Mouse (Mus musculus) spleen, adult 2 months (tissue): ENCODE measurements around the gene Gm813. TPM values are rescaled to one million over a fixed set of nuclear protein-coding genes. Genes with fewer than 3 reads are reported as not detected.

ENCODE experiments used
- DNase-seq, 2 experiments: peaks; one replicate each; pipeline versions ENCODE4 v3.0.0 to v3.0.0-alpha.2; 2012 to 2021; ENCODE audit warnings: low spot score in 2 of 2, low read depth in 1 of 2
- H3K27ac ChIP-seq: fragments of 200-500 bp; 2 replicates; pipeline ENCODE4 v1.5.1; 2012; ENCODE audit warnings: low read length, inconsistent platforms; ENCODE audit not compliant: insufficient read depth
- H3K27me3 ChIP-seq: fragments of 200-500 bp; 2 replicates; pipeline ENCODE4 v1.6.1; 2012; ENCODE audit warnings: mild to moderate bottlenecking, moderate library complexity, low read length, inconsistent platforms; ENCODE audit not compliant: control insufficient read depth, insufficient read depth
- H3K36me3 ChIP-seq: fragments of 200-500 bp; 2 replicates; pipeline ENCODE4 v1.6.1; 2012; ENCODE audit warnings: mild to moderate bottlenecking, low read length, inconsistent platforms; ENCODE audit not compliant: control insufficient read depth, insufficient read depth
- H3K4me1 ChIP-seq: fragments of 200-500 bp; 2 replicates; pipeline ENCODE4 v1.6.1; 2011; ENCODE audit warnings: inconsistent platforms; ENCODE audit not compliant: control insufficient read depth, insufficient read depth, insufficient read length
- H3K4me3 ChIP-seq: fragments of 200-500 bp; 2 replicates; pipeline ENCODE4 v1.5.1; 2011; ENCODE audit warnings: mild to moderate bottlenecking, inconsistent platforms; ENCODE audit not compliant: insufficient read depth, insufficient read length; ENCODE audit errors: extremely low read depth
- CTCF ChIP-seq: fragments of 200-500 bp; IDR thresholded peaks from 2 replicates; pipeline ENCODE4 v1.5.1; 2011; ENCODE audit warnings: mild to moderate bottlenecking, inconsistent platforms; ENCODE audit not compliant: insufficient read depth, insufficient read length, insufficient replicate concordance; ENCODE audit errors: extremely low read depth
- POLR2A ChIP-seq: fragments of 200-500 bp; IDR thresholded peaks from 2 replicates; pipeline ENCODE4 v1.6.1; 2011; ENCODE audit warnings: low read depth, low read length, inconsistent platforms
- WGBS: fragments of 180-500 bp; shearing (Covaris S2); methylation state at CpG from one replicate; pipeline ENCODE4 v1.1.7; 2018; 5-methylcytosine and 5-hydroxymethylcytosine counted together
- polyA plus RNA-seq: library from polyadenylated mRNA; depleted of rRNA; stranded (reverse); fragments of >200 nt; gene quantifications from 2 replicates; pipeline ENCODE4 v1.2.3, GENCODE M21; 2012; rRNA removed

Gene Gm813
- polyA plus RNA-seq, 1 experiment: not detected

DNA sequence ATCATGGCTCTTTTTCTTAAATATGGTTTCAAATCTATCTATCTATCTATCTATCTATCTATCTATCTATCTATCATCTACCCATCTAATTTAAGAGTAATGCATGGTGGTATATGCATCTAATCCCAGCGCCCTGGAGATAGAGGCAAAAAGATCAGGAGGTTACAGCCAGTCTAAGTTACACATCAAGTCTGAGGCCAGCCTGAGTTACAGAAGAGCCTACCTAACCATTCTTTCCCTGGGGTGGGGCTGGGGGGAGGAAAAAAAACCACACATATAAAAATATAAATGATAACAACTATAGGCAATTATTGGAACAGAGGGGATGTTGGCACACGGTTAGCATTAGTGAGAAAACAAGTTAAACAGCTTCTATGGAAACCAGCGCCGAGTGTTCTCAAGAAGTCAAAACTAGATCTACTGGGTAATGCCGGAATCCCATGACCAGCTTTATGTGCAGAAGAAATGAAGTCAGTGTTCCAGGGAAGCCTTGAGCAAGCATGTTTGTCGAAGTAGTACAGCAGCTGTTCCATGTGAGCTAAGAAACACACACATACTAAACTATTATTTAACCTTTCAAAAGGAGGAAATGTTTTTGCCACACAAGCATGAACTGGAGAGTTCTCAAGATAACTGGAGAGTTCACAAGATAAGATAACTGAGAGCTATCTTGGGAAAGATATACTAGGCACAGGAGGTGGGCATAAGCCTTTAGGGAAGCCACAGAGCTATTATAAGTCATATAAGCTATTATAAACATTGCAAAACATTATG lies 42.6 kb downstream of the Gm813 start:
- WGBS: 88% methylated on average over 6 of the region's 6 CpGs
- no peaks in the 10 kb centered on the region for H3K4me1 ChIP-seq
- no peak for DNase-seq
- H3K36me3 ChIP-seq: no peaks in the 10 kb centered on the region
- H3K27me3 ChIP-seq: no peaks in the 10 kb centered on the region
- no peak overlapping the region for H3K4me3 ChIP-seq
- no peak overlapping the region for H3K27ac ChIP-seq
- TF ChIP-seq POLR2A (no peak), CTCF (no peak)

DNA sequence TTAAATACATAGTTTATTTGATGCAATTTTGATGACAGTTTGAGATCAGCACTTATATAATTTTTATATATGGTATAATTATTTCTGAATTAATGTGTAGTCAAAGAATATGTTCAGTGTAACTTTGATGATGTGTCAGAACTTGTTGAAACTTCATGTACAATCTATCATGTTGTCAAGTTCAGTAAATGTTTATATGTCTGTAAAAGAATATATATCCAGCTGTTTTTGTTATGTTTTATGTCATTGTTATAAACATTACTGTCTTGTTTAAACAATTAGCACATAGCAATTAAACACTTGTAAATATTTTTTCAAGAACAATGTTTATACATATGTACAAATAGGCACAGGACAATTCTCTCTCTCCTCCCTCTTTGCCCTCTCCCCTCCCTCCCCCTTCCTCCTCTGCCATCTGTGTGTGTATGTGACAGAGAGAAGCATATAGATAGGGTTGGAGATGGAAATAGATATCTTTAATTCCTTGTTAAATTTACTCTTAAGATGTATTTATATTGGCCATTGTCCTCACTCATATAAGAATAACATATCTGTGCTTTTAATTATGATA lies 46.0 kb downstream of the Gm813 start:
- H3K4me3 ChIP-seq: no peak overlapping the region
- no peak for DNase-seq
- H3K27me3 ChIP-seq: no peaks in the 10 kb centered on the region
- H3K27ac ChIP-seq: no peak overlapping the region
- no peaks in the 10 kb centered on the region for H3K36me3 ChIP-seq
- TF ChIP-seq POLR2A (no peak), CTCF (no peak)
- no peaks in the 10 kb centered on the region for H3K4me1 ChIP-seq

Other genes starting within 250 kb of the Gm813 start
- gene Dcbld2, start 208.5 kb downstream of the Gm813 start, polyA plus RNA-seq: 3.7 and 4.5 TPM in 2 replicates
- gene St3gal6, start 92.7 kb downstream of the Gm813 start, polyA plus RNA-seq: 10.8 and 12.0 TPM in 2 replicates
- gene E330017A01Rik, start 21.8 kb upstream of the Gm813 start, polyA plus RNA-seq: not detected in 2 replicates
- gene Cpox, start 53.3 kb upstream of the Gm813 start, polyA plus RNA-seq: 22.3 and 36.3 TPM in 2 replicates
- 0.70 and 0.86 TPM in 2 replicates for gene Gpr15, start 102.1 kb upstream of the Gm813 start, polyA plus RNA-seq
- 26.0 and 27.5 TPM in 2 replicates for gene Cldnd1, start 110.9 kb upstream of the Gm813 start, polyA plus RNA-seq
- gene Olfr172, start 146.2 kb upstream of the Gm813 start, polyA plus RNA-seq: not detected in 2 replicates
- not detected in 2 replicates for gene Olfr173, start 183.3 kb upstream of the Gm813 start, polyA plus RNA-seq
- not detected in 2 replicates for gene Olfr175-ps1, start 209.8 kb upstream of the Gm813 start, polyA plus RNA-seq